Mouse (Mus musculus) cerebellum, adult 2 months (tissue): ENCODE data around the gene Tpcn2. TPM values are rescaled to one million over a fixed set of nuclear protein-coding genes. Genes with fewer than 3 reads are reported as not detected.

ENCODE experiments used
- DNase-seq, 2 experiments: peaks; one replicate each; pipeline ENCODE4 v3.0.0; 2021
- H3K27ac ChIP-seq: fragments of 200-500 bp; 2 replicates; pipeline ENCODE4 v1.5.1; 2012; ENCODE audit warnings: low read length, control low read depth, inconsistent platforms; ENCODE audit not compliant: insufficient read depth
- H3K27me3 ChIP-seq: fragments of 200-500 bp; 2 replicates; pipeline ENCODE4 v1.6.1; 2012; ENCODE audit warnings: inconsistent platforms, mild to moderate bottlenecking, low read length, moderate library complexity; ENCODE audit not compliant: control insufficient read depth, insufficient read depth
- H3K4me1 ChIP-seq: fragments of 200-500 bp; 2 replicates; pipeline ENCODE4 v1.6.1; 2011; ENCODE audit warnings: low read length; ENCODE audit not compliant: control insufficient read depth, insufficient read depth
- H3K4me3 ChIP-seq: fragments of 200-500 bp; replicated peaks from 2 replicates; pipeline ENCODE3; 2011; ENCODE audit warnings: mild to moderate bottlenecking, low read depth, low read length, control low read depth; ENCODE audit not compliant: insufficient read depth
- CTCF ChIP-seq: fragments of 200-500 bp; IDR thresholded peaks from 2 replicates; pipeline ENCODE4 v1.5.1; 2011; ENCODE audit warnings: low read depth, mild to moderate bottlenecking, control low read depth, low read length, moderate library complexity, borderline replicate concordance; ENCODE audit not compliant: insufficient read depth
- POLR2A ChIP-seq: fragments of 200-500 bp; IDR thresholded peaks from 2 replicates; pipeline ENCODE4 v1.6.1; 2011; ENCODE audit warnings: low read length, control low read depth, borderline replicate concordance; ENCODE audit not compliant: insufficient read depth
- WGBS: fragments of 180-500 bp; shearing (Covaris S2); methylation state at CpG from one replicate; pipeline ENCODE4 v1.1.7; 2018; 5-methylcytosine and 5-hydroxymethylcytosine counted together
- polyA plus RNA-seq: library from polyadenylated mRNA; depleted of rRNA; stranded (reverse); fragments of >200 nt; gene quantifications from 2 replicates; pipeline ENCODE4 v1.2.3, GENCODE M21; 2012

Gene Tpcn2
- polyA plus RNA-seq, 1 experiment = 24.4 TPM

- Histone ChIP-seq H3K27ac (no peak overlapping the region), H3K27me3 (no peaks in the 10 kb centered on the region), H3K4me3 (no peak overlapping the region), H3K4me1 (peaks cover 21% of the 10 kb centered on the region)
- 22% methylated on average over 6 of the region's 6 CpGs for WGBS
- TF ChIP-seq POLR2A (no peak), CTCF (peak; percentile 39; the same call in 1 of the 2 replicates)
- DNase-seq = peak; percentile 43 to 64
Observed at GRCm38 (mm10) chr7:145293859-145294258, 10.0 kb upstream of the Tpcn2 start.

- no peak for TF ChIP-seq CTCF
- no peak for TF ChIP-seq POLR2A
- no peak for DNase-seq
- Histone ChIP-seq H3K4me1 (peaks cover 19% of the 10 kb centered on the region), H3K27ac (no peak overlapping the region), H3K27me3 (no peaks in the 10 kb centered on the region), H3K4me3 (no peak overlapping the region)
- WGBS = 81% methylated on average over 2 of the region's 2 CpGs
Observed at GRCm38 (mm10) chr7:145292726-145293125, 8.9 kb upstream of the Tpcn2 start.

GRCm38 (mm10) chr7:145291847-145292246, 8.0 kb upstream of the Tpcn2 start:
- Histone ChIP-seq H3K4me1 (peaks cover 24% of the 10 kb centered on the region), H3K27ac (no peak overlapping the region), H3K27me3 (no peaks in the 10 kb centered on the region), H3K4me3 (no peak overlapping the region)
- TF ChIP-seq POLR2A (no peak), CTCF (no peak)
- no peak for DNase-seq
- WGBS = 95% methylated on average over 2 of the region's 2 CpGs

GRCm38 (mm10) chr7:145289302-145289701, 5.5 kb upstream of the Tpcn2 start:
- WGBS = 15% methylated on average over 5 of the region's 5 CpGs

GRCm38 (mm10) chr7:145287410-145287809, 3.6 kb upstream of the Tpcn2 start:
- 16% methylated on average over 6 of the region's 6 CpGs for WGBS

More at GRCm38 (mm10) chr7:145289302-145289701, 5.5 kb upstream of the Tpcn2 start:
- peaks cover 24% of the 10 kb centered on the region for H3K4me1 ChIP-seq
- no peaks in the 10 kb centered on the region for H3K27me3 ChIP-seq
- DNase-seq = peak; percentile 73 to 74
- H3K27ac ChIP-seq = 0 out of 2 replicates have a peak overlapping the region, but pooled peaks have one; percentile 15
- no peak for TF ChIP-seq POLR2A
- peak; percentile 73 for TF ChIP-seq CTCF
- H3K4me3 ChIP-seq = no peak overlapping the region

GRCm38 (mm10) chr7:145285476-145285875, 1.7 kb upstream of the Tpcn2 start:
- TF ChIP-seq POLR2A = no peak
- no peak for TF ChIP-seq CTCF
- DNase-seq = no peak
- WGBS = 84% methylated on average over 4 of the region's 4 CpGs
- Histone ChIP-seq H3K27ac (no peak overlapping the region), H3K4me3 (no peak overlapping the region), H3K4me1 (peaks cover 40% of the 10 kb centered on the region), H3K27me3 (no peaks in the 10 kb centered on the region)

More at GRCm38 (mm10) chr7:145287410-145287809, 3.6 kb upstream of the Tpcn2 start:
- H3K4me1 ChIP-seq = peaks cover 27% of the 10 kb centered on the region
- peak; percentile 84 to 90 for DNase-seq
- H3K27ac ChIP-seq = peak overlapping the region; percentile 4
- H3K27me3 ChIP-seq = no peaks in the 10 kb centered on the region
- H3K4me3 ChIP-seq = no peak overlapping the region
- TF ChIP-seq CTCF = no peak
- TF ChIP-seq POLR2A = no peak

- no peak overlapping the region for H3K27ac ChIP-seq
- WGBS = 70% methylated on average over 3 of the region's 3 CpGs
- H3K27me3 ChIP-seq = no peaks in the 10 kb centered on the region
- H3K4me1 ChIP-seq = peaks cover 36% of the 10 kb centered on the region
- DNase-seq = no peak
- H3K4me3 ChIP-seq = no peak overlapping the region
- TF ChIP-seq POLR2A (no peak), CTCF (no peak)
Observed at GRCm38 (mm10) chr7:145284293-145284692, 482 bp upstream of the Tpcn2 start.

GRCm38 (mm10) chr7:145283041-145283440, 770 bp downstream of the Tpcn2 start:
- peak overlapping the region; percentile 63 for H3K4me3 ChIP-seq
- peaks cover 34% of the 10 kb centered on the region for H3K4me1 ChIP-seq
- 39% methylated on average over 4 of the region's 4 CpGs for WGBS
- no peak overlapping the region for H3K27ac ChIP-seq
- no peak for DNase-seq
- no peaks in the 10 kb centered on the region for H3K27me3 ChIP-seq
- TF ChIP-seq POLR2A (no peak), CTCF (no peak)
